Mouse (Mus musculus) ES-CJ7 (cell line): ENCODE results near the gene Dyrk1a.
A peak's percentile ranks its signal among the peaks of the same experiment; 100 is the strongest.

Source experiments
- DNase-seq: peaks from one replicate; pipeline ENCODE4 v3.0.0; 2011; ENCODE audit warnings: low read depth, low spot score

Dyrk1a gene

DNA sequence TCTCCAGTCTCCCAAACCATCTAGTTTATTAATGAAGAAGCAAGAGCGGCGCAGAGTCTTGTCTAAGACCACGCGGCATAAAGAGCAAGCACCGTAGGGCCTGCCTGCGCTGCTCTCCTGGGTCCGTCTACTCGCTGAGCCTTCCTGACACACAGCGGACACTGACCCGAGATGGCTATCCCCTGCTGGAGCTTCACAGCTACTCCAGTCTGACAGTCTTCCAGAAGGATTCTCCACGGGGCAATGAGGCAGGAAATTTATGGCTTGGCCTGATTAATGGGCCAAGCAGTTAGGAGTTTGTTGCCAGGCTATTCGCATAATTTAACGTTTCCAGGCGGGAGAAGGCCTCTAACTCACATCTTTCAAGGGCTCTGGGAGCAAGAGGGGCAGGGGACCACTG lies 144.7 kb downstream of the Dyrk1a start:
- peak; percentile 23 for DNase-seq

DNA sequence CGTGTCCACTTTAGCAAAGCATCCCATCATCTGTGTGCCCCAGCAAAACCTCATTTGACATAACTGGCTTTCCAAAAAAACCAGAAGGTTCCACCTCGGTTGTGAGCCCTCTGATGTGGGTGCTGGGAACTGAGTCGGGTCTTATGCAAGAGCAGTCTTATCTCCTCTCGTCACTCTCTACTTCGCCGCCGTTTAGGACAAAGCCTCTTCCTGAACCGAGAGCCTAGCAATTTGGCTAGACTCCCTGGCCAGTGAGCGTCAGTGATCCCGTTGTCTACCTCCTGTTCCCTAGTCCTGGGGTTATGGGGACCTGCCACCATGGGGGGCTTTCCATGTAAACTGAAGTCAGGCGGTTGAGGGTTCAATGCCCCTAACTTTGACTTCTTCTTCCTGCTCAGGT lies 147.2 kb downstream of the Dyrk1a start:
- no peak for DNase-seq

DNA sequence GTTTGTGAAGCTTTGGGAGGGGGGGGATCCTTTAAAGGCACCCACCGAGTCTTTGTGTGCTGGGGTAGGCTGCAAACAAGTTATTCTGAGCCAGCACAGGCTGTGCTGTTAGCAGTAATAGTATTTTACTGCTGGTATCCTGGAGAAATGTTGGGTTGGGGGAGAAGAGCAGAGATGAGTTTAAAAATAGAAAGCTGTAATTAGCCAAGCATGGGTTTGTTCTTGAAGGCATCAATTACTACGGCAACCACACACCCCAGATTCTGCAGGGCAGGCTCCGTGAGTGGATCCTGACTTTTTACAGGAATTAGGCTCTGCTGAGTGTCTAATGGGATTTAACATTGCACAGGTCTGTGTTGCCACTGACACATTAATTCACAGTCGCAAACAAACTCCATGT lies 149.1 kb downstream of the Dyrk1a start:
- DNase-seq = no peak

DNA sequence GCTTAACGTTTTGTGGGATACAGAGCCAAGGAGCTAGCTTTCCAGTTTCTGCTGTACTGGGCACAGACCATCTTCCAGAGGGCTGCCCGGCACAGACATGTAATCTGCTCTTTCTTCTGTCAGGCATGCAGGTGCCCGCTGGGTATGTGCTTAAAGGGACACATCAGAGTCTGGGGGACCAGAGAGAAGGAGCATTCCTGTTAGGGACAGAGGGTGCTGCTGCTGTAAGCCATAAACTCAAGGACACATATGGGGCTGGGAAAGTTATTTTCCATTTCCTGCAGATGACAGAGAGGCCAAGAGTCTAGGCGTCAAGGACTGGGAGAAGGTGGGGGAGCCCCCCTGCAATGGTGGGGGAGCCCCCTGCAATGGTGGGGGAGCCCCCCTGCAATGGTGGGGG lies 149.7 kb downstream of the Dyrk1a start:
- no peak for DNase-seq

DNA sequence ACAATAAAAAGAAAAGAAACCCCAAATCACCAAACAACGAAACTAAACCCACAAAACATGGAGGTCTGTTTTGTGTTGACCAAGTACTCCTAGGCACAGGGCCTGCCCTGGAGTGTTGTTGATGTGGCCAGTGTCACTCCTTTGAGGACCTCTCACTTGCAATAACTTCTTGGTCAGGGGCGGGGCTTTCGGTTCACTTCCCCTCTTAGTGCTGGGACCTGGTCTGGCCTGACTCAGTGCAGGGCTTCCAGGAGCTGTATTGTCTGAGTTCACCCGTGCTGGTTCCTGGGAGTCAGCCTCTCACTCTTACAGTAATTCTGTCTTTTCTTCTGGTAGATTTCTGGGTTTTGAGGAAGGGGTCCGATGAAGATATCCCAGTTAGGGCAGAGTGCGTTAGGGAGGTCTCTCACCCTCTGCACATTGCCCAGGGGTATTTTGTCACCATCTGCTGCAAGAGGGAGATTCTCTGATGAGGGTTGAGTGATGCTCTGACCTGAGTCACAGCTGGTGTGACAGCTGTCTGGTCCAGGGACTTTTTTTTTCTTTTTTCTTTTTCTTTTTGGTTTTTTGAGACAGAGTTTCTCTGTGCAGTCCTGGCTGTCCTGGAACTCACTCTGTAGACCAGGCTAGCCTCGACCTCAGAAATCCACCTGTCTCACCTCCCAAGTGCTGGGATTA lies 150.8 kb downstream of the Dyrk1a start:
- no peak for DNase-seq

DNA sequence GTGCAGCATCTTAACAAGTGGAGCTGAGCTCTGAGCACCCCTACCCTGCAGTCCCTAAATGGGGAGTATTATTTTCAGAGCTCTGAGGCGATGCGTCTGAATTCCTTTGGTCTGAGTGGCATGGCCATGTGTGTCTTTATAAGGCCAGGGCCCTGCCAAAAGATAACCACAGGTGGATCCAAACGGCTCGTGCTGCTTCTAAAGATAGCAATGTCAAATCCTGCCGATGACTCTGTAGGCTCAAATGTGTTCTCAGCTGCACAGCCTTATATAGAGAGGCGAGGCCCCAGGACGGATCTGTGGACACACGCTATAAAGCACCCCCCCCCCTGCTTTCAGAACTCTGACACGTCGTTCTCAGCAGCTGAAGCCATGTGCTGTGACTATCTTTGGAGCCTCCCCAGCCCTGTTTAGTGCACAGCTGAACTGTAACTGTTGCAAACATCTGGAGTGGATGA lies 151.8 kb downstream of the Dyrk1a start:
- no peak for DNase-seq

DNA sequence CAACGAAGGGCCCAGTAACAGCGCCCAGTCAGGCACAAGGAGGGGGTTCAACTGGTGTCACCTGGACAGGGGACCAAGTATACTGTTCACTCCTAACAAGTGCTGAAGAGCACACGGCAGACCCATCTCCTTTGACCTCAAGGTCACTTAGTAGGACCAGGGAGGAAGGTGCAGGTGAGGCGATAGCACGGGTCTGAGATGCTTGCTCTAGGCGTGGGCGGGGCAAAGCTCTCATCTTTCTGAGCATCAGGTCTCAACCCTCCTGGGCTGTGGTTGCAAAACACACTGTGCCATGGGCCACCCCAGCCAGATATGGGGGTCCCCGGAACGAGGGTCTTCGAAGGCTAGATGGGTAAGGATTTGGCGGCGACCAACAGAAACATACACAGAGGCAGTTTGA lies 153.1 kb downstream of the Dyrk1a start:
- DNase-seq = peak; percentile 33

DNA sequence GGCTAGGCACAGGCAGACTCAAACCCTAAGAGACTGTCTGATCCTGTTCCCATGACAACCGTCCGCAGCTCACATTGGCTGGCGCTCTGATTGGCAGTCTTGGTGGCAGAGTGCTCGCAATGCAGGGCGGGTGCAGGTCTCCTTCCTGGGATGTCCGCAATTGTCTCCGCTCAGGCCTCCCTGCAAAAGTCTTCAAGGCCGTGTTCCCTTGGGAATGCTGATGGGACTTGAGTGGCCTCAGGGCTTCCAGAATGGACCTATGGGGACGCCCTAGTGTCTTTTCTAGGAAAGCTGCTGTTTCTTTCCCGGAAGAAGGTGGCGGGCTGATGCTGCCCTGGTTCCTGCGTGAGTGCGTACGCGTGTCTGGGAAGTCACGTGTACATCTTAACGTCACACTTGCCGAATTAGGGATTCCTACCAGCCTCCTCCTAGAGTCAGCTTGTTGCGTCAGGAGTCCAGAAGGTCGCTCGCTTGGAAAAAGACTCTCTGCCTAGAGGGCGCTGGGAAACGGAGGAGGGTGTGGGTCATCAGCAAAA lies 154.3 kb downstream of the Dyrk1a start:
- DNase-seq = peak; percentile 98

DNA sequence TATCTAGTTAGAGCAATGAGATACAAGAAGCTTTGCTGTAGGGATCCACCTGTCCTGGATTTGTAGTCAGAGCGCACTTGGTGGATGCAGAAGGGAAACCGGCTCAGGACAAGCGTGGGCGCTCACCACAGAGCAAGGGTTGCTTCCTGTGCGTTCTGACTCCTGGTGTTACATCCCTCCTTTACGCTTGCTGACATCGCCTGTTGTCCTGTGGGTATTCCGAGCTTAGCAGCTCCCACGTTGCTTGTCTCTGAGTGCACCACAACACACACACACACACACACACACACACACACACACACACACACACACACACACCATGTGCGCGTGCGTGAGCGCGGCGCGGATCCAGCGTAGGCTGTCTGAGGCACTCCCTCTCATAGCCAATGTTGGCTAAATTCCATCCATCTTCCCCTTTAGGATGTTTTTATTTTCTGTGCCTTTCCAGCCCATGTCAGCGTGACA lies 155.0 kb downstream of the Dyrk1a start:
- peak; percentile 47 for DNase-seq

DNA sequence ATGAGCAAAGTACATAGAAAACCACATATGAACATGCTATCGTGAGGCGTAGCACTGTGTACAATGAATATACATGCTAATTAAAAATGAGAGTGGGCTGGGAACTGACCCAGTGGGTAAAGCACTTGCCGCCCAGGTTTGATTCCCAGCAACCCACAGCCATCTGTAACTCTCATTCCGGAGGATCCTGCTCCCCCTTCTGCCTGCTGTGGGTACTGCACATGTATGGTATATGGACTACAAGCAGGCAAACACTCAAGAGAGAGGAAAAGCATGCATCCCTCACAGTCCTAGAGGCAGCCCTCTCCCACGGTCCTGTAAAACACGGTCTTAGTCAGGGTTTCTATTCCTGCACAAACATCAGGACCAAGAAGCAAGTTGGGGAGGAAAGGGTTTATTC lies 159.4 kb downstream of the Dyrk1a start:
- peak; percentile 78 for DNase-seq

DNA sequence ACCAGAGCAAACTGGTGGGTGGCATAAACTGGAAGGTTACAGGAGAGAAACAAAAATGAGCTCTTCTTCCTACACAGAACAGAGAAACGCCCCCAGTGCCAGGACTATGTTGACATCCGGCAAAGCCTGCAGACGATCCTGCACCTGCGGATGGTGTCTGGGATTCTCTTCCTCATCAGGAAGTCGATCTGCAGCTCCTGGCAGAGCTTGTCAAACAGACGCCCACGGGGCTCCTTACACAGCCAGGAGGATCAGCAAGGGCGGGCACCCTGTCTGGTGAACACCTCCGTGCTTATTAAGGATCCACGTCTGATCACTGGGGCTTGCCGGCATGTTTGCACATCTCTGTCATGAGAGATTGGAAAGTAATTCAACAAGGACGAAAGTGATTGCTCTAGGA lies 161.2 kb downstream of the Dyrk1a start:
- DNase-seq = no peak

DNA sequence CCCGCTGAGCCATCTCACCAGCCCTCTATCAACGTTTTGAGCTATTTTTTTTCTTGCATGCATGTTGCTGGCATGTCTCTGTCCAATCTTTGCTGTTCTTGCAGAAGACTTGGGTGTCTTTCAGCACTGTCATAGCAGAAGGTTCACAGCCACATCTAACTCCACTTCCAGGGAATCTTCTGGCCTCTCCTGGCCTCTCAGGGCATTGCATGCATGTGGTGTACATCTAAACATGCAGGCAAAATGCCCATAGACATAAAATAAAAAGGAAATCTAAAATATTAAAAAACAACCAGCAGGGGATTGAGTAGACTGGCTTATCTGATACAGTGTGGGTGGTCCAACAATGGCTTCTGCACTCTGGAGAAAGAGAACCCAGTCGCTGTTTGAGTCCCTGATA lies 165.7 kb downstream of the Dyrk1a start:
- DNase-seq = no peak

DNA sequence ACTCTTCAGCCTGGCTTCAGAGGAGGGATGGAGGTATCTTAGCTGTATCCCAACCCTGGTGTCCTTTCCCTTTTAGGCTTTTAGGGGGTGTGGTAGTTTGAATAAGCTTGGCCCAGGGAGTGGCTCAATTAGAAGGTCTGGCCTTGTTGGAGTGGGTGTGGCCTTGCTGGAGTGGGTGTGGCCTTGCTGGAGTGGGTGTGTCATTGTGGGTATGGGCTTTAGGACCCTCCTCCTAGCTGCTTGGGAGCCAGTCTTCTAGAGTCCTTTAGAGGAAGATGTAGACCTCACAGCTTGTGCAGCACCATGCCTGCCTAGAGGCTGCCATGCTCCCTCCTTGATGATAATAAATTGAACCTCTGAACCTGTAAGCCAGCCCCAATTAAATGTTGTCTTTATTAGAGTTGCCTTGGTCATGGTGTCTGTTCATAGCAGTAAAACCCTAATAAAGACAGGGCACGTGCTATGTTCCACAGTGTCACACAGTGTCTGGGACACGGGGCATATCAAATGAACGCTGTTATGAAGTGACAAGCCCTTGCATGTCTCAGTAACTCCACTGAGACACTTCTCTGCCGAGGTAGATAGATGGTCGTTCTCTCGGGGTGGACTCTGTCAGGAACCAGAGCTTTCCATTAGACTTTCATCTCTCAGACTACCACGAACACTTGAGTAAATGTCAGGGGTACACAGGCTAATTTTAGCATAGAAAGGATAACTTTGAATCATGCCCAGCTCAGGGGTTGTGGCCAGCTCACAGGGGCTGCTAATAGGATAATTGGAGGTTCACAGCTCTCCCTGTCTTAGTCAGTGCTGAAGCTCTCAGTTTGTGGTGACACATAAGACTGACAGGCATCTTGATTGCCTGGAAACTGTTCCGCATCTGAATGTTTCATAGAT lies 166.9 kb downstream of the Dyrk1a start:
- peak; percentile 76 for DNase-seq

DNA sequence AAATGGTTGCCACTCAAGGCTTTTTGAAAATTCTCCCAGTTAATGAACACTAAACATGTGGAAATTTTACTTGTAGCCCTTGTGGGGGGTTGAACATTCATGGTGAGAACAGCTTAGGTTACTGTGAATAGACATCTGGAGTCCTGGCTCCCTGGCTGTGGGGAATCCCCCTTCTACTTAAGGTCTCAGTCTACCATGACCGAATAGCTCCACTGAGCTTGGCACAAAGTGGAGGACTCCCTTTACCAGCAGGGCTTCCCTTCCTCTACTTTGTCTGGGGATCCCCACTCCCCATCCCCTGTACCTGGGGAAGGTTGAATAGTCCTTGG lies 167.5 kb downstream of the Dyrk1a start:
- DNase-seq = no peak

DNA sequence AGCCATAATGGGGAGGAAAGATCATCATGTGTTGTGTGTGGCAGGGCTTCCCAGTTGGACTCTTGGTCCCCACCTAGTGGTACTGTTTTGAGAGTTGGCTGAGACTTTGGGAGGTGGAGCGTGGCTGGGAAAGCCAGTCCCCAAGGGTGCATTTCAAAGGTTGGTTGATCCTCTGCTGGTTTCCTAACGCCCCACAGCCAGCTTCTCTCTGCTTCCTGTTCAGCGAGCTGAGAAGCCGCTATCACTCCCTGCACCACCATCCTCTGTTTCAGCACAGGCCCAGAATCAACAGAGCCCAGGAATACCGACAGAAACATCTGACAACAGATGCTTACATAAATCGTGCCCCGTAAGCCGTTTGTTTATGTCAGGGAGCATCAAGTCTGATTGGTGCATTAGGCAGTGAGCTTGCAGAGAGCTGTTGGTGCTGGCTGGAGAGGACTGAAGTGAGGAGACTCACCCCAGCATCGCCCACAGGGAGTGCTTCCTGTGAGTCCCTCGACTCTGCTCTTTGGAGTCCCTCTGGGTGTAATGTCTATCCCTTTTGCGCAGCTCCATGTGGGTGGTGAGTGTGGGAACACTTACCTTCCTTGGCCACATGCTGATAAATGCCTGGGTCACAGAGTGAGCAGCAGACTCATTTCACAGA lies 174.2 kb downstream of the Dyrk1a start:
- DNase-seq = peak; percentile 89

DNA sequence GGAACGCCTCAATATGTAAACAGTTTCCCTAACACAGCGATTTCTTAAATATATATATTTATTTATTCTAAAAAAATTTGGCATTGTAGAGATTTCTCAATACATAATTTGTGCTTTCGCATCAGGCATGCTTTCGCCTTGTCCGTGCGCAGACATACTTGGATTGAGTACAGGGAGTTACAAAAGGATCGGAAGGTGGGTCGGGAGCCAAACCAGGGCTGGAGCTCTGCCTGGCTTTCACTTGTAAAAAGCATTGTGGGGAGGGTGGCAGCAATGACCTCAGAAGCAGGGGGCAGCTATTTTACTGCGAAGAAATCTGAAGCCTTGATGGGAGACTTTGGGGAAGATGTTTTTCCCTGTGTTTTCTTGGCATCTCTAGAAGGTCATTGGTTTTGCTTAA lies 175.2 kb downstream of the Dyrk1a start:
- DNase-seq = no peak
